Mouse (Mus musculus) gastrocnemius, adult 18-20 months (tissue): Measurements from ENCODE around the gene Zfp541. TPM values are rescaled to one million over a fixed set of nuclear protein-coding genes. Genes with fewer than 3 reads are reported as not detected.

Source experiments
- DNase-seq: peaks from one replicate; pipeline ENCODE4 v3.0.0; 2021; ENCODE audit warnings: low spot score
- long read RNA-seq, 2 experiments: library from polyadenylated mRNA; stranded (forward); transcript quantifications; one replicate each; pipeline ENCODE4 v2.0.0; 2021
- total RNA-seq, 2 experiments: library from RNA; stranded (reverse); gene quantifications; 2 replicates each; pipeline ENCODE4 v1.2.3; 2021

The Zfp541 gene
- not detected for total RNA-seq
- long read RNA-seq, experiment 1: 0 reads
- long read RNA-seq, experiment 2: 0 reads

DNA sequence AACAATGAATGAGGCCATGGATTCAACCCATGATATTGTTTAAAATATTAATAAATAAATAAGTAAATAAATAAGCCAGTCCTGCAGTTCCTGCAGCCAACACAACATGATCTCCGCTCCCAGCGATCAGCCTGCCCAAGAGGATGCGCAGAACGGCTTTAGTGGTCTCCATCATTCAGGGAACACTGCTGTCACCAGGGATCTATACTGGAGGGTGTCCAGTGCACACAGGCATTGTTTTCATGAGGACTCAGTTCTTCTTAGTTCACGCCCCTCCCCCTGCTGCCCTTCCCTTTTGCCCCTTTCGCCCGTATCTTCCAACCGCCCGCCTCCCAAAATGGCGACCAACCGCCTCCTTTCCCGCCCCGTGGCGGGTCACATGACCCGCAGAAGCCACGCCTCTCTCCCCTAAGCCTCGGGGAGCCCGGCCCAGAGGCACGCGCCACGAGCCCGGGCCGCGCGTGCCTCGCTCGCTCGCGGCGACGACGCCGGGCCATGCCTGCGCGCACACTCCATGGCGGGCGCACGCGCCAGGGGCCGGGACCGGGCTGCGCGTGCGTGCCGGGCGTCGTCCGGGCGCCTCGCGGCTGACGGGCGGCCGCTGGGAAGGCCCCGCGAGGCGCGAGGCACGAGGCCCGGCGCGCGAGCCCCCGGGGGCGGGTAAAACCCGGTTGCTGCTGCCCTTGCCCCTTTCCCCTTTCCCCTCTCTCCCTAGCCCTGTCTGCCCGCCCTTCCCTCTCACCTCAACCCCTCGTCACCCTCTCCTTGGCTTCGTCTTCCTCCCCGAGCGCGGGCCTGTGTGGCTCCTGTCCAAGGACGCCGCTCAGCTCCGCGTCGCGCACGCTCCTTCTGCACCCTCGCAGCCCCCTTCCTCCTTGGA is at the start of gene Zfp541:
Gene Zfp541 (plus strand): TSS at position 596 of the 880 bp plus-strand sequence.
- no peak for DNase-seq

- DNase-seq: no peak
Observed at GRCm38 (mm10) chr7:16012576-16013263, 48.9 kb upstream of the Zfp541 start.

- no peak for DNase-seq
Observed at GRCm38 (mm10) chr7:16013722-16014275, 47.8 kb upstream of the Zfp541 start.

GRCm38 (mm10) chr7:16014521-16015175 is 47.0 kb upstream of the Zfp541 start:
- DNase-seq: peak; percentile 69

DNA sequence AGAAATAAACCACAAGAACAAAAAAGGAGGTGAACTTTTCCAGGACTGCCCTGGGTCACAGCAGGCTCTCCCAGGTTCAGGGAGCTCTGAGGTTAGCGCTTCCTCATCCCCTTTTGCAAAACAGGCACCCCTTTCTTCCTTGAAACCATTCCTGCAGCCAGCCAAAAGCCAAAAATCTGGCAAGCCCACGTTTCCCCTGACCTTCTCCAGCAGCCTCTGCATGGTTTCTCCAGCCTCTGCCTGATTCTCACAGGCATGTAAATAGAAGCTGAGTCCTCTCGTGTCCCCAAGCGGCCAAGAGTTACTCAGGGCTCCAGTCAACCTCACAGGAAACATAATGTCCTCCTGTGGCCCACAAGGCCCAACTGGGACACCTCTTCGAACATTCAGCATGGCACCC is 46.2 kb upstream of the Zfp541 start:
- no peak for DNase-seq

- DNase-seq: no peak
Observed at GRCm38 (mm10) chr7:16018016-16018810, 43.4 kb upstream of the Zfp541 start.

DNA sequence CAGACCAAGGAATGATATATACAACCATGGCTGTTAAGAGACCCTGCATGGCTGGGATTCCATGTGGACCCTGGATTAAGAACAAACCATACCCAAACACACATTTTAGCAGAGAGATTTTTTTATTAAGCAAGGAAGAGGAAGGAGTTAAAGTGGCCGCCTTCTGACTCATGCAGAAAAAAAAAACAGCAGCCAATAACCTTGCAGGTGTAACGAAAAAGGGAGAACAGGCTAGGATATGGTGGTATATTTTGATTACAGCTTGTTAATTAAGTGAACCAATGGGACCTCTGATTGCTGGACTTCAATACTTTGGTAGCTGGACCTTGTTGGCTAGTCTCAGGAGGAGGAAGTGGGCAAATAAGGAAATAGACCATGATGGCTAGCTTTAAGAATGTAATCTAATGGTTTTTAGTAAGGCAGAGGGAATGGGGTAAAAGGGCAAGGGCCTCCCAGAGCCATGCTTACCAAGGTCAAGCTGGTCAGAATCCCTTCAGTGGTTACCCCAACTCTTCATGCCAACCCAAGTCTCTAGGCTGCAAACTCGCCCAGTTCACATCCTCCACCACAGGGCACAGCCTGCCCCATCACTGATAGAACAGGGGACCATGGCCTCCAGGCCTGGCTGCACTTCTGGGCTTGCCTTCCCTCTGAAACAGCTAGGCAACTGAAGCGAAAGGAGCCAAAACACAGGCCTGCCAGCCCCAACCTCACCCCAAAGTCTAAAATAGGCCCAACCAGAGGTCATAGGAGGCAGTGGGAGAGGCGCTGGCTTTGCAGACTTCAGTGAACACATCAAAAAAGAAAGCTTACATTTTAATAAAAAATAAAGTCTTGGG is 42.1 kb upstream of the Zfp541 start:
- DNase-seq: no peak

- no peak for DNase-seq
Observed at GRCm38 (mm10) chr7:16024603-16025222, 36.9 kb upstream of the Zfp541 start.

- DNase-seq: peak; percentile 70
Observed at GRCm38 (mm10) chr7:16028102-16028927, 33.3 kb upstream of the Zfp541 start.

DNA sequence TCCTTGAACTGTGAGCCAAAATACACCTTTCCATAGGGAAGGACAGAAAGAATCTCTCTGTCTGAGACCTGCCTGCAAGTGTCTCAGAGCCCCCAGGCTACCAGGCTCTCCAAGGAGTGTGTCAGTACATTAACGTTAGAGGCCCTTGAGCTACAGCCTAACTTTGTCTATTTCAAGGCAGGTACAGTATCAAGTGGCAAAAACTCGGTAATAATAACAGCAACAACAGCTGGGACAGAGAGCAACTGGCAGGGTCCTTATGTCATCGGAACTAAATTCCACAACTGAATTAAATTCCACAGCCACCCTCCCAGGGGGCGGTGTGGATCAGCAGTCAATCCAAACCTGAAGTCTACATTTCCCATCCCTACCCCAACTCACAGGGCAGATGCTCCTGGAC is 30.5 kb upstream of the Zfp541 start:
- no peak for DNase-seq

- DNase-seq: no peak
Observed at GRCm38 (mm10) chr7:16033059-16033458, 28.6 kb upstream of the Zfp541 start.

DNA sequence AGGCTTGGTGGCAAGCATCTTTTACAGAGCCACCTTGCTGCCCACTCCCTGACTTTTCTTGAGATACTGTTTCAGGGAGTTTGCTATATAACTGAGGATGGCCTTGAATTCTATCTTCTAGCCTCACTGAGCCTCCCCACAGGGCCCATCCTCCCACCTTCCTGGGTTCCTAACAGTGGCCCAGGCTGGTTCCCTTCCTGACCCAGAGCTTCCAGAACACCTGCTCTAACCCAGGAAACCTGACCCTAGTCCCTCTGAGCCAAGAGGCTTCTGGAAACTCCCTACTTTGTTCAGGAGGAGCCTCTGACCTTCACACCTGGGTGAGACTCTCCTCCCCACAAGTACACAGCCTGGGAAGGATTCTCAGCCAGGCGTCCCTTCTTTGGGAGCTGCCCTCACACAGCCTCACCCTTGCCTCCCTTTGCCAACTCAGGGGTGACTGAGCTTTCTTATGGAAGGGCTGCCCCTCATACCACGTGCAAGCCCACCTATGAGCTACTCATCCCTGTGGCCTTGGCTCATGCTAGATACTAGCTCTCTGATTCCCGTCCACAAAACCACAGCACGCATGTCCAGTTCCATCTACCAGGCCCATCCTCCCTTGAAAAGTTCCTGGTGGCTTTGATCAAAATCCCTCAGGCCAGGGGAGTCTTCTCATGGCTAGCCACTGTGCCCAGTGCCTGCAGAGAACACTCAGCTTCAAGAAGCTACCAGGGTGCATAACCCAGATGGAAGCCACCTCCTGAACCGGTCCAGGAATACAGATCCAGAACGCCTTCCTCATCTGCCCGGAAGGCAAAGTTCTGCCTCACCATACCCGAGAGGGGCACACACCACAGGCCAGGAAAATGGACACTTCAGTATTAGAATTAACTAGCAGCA is 27.8 kb upstream of the Zfp541 start:
- DNase-seq: peak; percentile 32

DNA sequence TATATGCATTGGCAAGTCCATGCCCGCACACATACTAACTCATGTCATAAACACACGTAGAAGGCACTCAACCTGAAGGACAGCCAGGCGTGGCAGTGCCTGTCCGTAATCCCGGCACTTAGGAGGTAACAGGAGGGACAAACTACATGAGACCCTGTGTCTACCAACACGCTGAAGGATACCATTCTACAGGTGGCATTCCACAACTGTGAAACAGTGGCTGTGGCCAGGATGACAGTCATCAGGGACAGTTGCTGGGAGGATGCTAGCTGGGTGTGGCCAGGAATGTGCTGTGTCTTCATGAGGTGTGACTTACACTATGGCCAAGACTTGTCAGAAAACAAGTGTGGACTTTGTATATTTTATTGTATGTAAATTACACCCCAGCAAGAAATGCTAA is 24.6 kb upstream of the Zfp541 start:
- DNase-seq: no peak

GRCm38 (mm10) chr7:16039363-16039762 is 22.3 kb upstream of the Zfp541 start:
- no peak for DNase-seq

- DNase-seq: no peak
Observed at GRCm38 (mm10) chr7:16041208-16041607, 20.4 kb upstream of the Zfp541 start.

DNA sequence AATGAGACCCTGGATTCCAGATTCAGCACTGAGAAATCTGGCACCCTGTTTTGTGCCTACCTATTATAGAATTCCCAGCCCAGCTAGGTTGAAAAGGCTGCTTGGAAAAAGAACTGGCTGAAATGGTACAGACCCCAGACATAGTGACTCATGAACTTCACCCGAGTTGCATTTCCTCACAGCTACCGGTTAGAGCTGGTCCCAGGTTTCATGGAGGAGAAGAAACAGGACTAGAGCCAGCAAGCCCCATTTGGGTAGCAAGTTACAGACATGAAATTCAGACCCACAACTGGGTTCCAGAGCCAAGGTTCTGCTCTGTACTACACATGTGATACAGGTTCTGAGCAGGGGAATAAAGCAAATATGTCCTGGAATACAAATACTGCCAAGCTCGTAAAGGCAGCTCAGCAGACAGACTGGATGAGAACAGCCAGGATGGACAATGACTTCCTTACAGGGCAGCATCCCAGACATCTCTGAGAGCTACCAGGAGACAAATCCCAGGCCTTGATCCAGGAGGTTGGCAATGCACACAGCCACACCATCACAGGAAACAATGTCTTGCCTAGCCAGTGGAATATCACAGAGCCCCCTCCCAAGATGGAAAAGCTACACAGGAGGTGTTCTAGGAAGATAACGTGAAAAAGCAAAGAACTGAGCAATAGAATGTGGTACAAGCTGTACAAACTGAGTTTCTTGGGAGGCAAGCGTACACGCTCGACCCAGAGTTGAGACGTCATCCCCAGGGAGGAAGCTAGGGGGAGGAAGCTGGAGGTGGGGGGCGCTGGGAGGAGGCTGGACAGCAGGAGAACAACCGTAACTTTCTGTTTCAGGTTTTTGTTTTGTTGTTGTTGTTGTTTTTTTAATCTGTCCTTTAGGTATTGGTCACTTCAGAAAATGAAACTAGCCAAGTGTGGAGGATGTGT is 18.5 kb upstream of the Zfp541 start:
- DNase-seq: no peak
